Mouse (Mus musculus): Measurements from ENCODE around the gene Zfp597. TPM values are rescaled to one million over a fixed set of nuclear protein-coding genes. Genes with fewer than 3 reads are reported as not detected.
"Not testable (repeated sequence)": the region's sequence is repeated elsewhere in the genome, so short reads cannot be mapped to it uniquely, and the experiment has no call there.

The Zfp597 gene
- polyA plus RNA-seq, 1 experiment from 2014 or later, result 6.6 TPM

- ChIA-PET POLR2A (no interaction called here), CTCF (no interaction called here)
- TF ChIP-seq CTCF (IDR thresholded peaks at IDR 0.05), result no peak
- DNase-seq (ENCODE audit: low read depth, low spot score) (no peak), ATAC-seq (no peak)
- in situ Hi-C loops (cut with MboI; ENCODE audit: low pct_unique_long_range_greater_than_20kb), result no loop called here
- no peaks in the 10 kb centered on the region for H3K27me3 ChIP-seq
These were observed 41.4 kb downstream of the Zfp597 start for GRCm38 (mm10) chr16:3842989-3843388.

- no peak for DNase-seq (ENCODE audit: low read depth, low spot score)
- POLR2A ChIA-PET, result no interaction called here
- CTCF ChIA-PET, result interaction anchor here (0.9 to 1.6 kb wide), 3 partner anchors 9 to 32 kb away, joined by 3 read pairs; partner anchors contain the start of gene Naa60
- H3K27me3 ChIP-seq, result no peaks in the 10 kb centered on the region
- TF ChIP-seq CTCF (IDR thresholded peaks at IDR 0.05), result no peak
- ATAC-seq, result no peak
- in situ Hi-C loops (cut with MboI; ENCODE audit: low pct_unique_long_range_greater_than_20kb), result no loop called here
These were observed 45.0 kb downstream of the Zfp597 start for GRCm38 (mm10) chr16:3839157-3839885.

GRCm38 (mm10) chr16:3835461-3835860 lies 48.9 kb downstream of the Zfp597 start:
- ATAC-seq, result no peak

GRCm38 (mm10) chr16:3830588-3831109 lies 53.7 kb downstream of the Zfp597 start, which contains the start of gene Olfr15:
Gene Olfr15, plus strand, starts transcription at chr16:3830878.
- ATAC-seq, result no peak
- H3K27me3 ChIP-seq, result no peaks in the 10 kb centered on the region
- ChIA-PET CTCF (interaction anchor here (0.9 to 1.0 kb wide), 2 partner anchors 78 to 174 kb away, joined by 3 read pairs; no protein-coding TSS in a partner anchor), POLR2A (no interaction called here)
- DNase-seq (ENCODE audit: low read depth, low spot score), result no peak
- peak; percentile 41 for TF ChIP-seq CTCF (IDR thresholded peaks at IDR 0.05)
- in situ Hi-C loops (cut with MboI; ENCODE audit: low pct_unique_long_range_greater_than_20kb), result no loop called here

More at GRCm38 (mm10) chr16:3835461-3835860, 48.9 kb downstream of the Zfp597 start:
- no peak for DNase-seq (ENCODE audit: low read depth, low spot score)
- in situ Hi-C loops (cut with MboI; ENCODE audit: low pct_unique_long_range_greater_than_20kb), result no loop called here
- CTCF ChIA-PET, result interaction anchor here (1.8 kb wide), 1 partner anchor 11 kb away, joined by 6 read pairs; no protein-coding TSS in a partner anchor
- TF ChIP-seq CTCF (IDR thresholded peaks at IDR 0.05), result no peak
- POLR2A ChIA-PET, result interaction anchor here (0.6 kb wide), 1 partner anchor 10 kb away, joined by 3 read pairs; no protein-coding TSS in a partner anchor
- H3K27me3 ChIP-seq, result no peaks in the 10 kb centered on the region

GRCm38 (mm10) chr16:3829727-3830126 lies 54.6 kb downstream of the Zfp597 start:
- CTCF ChIA-PET, result no interaction called here
- no peaks in the 10 kb centered on the region for H3K27me3 ChIP-seq
- DNase-seq (ENCODE audit: low read depth, low spot score) (no peak), ATAC-seq (no peak)
- POLR2A ChIA-PET, result no interaction called here
- in situ Hi-C loops (cut with MboI; ENCODE audit: low pct_unique_long_range_greater_than_20kb), result no loop called here
- TF ChIP-seq CTCF (IDR thresholded peaks at IDR 0.05), result no peak

GRCm38 (mm10) chr16:3828021-3828420 lies 56.3 kb downstream of the Zfp597 start:
- in situ Hi-C loops (cut with MboI; ENCODE audit: low pct_unique_long_range_greater_than_20kb), result no loop called here
- peak; percentile 62 for ATAC-seq
- no peaks in the 10 kb centered on the region for H3K27me3 ChIP-seq
- ChIA-PET CTCF (no interaction called here), POLR2A (no interaction called here)
- DNase-seq (ENCODE audit: low read depth, low spot score), result no peak
- no peak for TF ChIP-seq CTCF (IDR thresholded peaks at IDR 0.05)

GRCm38 (mm10) chr16:3820202-3820601 lies 64.2 kb downstream of the Zfp597 start:
- no peak for TF ChIP-seq CTCF (IDR thresholded peaks at IDR 0.05)
- ChIA-PET POLR2A (interaction anchor here (0.6 kb wide), 2 partner anchors 45 to 206 kb away, joined by 3 to 4 read pairs; no protein-coding TSS in a partner anchor), CTCF (no interaction called here)
- no peaks in the 10 kb centered on the region for H3K27me3 ChIP-seq
- peak; percentile 69 for DNase-seq (ENCODE audit: low read depth, low spot score)
- ATAC-seq, result peak; percentile 100
- in situ Hi-C loops (cut with MboI; ENCODE audit: low pct_unique_long_range_greater_than_20kb), result no loop called here

GRCm38 (mm10) chr16:3814667-3815066 lies 69.7 kb downstream of the Zfp597 start:
- ATAC-seq; in situ Hi-C loops (cut with MboI; ENCODE audit: low pct_unique_long_range_greater_than_20kb); DNase-seq (ENCODE audit: low read depth, low spot score); CTCF ChIA-PET; POLR2A ChIA-PET; H3K27me3 ChIP-seq: not testable (repeated sequence)

Other genes with a start within 250 kb of the Zfp597 start
- gene Mefv, start 166.5 kb downstream of the Zfp597 start, polyA plus RNA-seq (2021), result not detected
- 21.3 TPM for gene Zfp263, start 140.5 kb downstream of the Zfp597 start, polyA plus RNA-seq (2021)
- gene Olfr15, start 53.7 kb downstream of the Zfp597 start, polyA plus RNA-seq (2021), result 0.04 TPM
- gene Zfp174, start 37.3 kb downstream of the Zfp597 start, polyA plus RNA-seq (2021), result 3.2 TPM
- gene Naa60, start 12.2 kb downstream of the Zfp597 start, polyA plus RNA-seq (2021), result 53.5 TPM
- gene Gm20695, start 87 bp upstream of the Zfp597 start, polyA plus RNA-seq (2021), result 0.59 TPM
- gene 1700037C18Rik, start 24.1 kb upstream of the Zfp597 start, polyA plus RNA-seq (2021), result 13.1 TPM
- 37.7 TPM for gene Cluap1, start 24.2 kb upstream of the Zfp597 start, polyA plus RNA-seq (2021)
- 0.95 TPM for gene Nlrc3, start 92.1 kb upstream of the Zfp597 start, polyA plus RNA-seq (2021)
- 26.4 TPM for gene Slx4, start 119.2 kb upstream of the Zfp597 start, polyA plus RNA-seq (2021)
- 6.7 TPM for gene Dnase1, start 152.4 kb upstream of the Zfp597 start, polyA plus RNA-seq (2021)
- 128 TPM for gene Trap1, start 193.3 kb upstream of the Zfp597 start, polyA plus RNA-seq (2021)

Measured in Patski (cell line).